Mouse (Mus musculus): ENCODE measurements at regions not wholly inside any gene's neighbourhood (a gene's known extent, or its start where the extent isn't known, plus 50 kb on each side); places are given as distances from the start of the nearest gene placed in this dataset.

GRCm38 (mm10) chr15:64618471-64618870 is 199.0 kb upstream of the Gm21798 start:
- DNase-seq (ENCODE audit: low spot score) = no peak

GRCm38 (mm10) chr15:64621876-64622275 is 195.6 kb upstream of the Gm21798 start:
- no peak for DNase-seq (ENCODE audit: low spot score)

- DNase-seq (ENCODE audit: low spot score) = no peak
These were observed 194.9 kb upstream of the Gm21798 start for GRCm38 (mm10) chr15:64622591-64622990.

- DNase-seq (ENCODE audit: low spot score) = no peak
These were observed 191.1 kb upstream of the Gm21798 start for GRCm38 (mm10) chr15:64626359-64626758.

GRCm38 (mm10) chr15:64627258-64627657 is 190.2 kb upstream of the Gm21798 start:
- peak; percentile 42 for DNase-seq (ENCODE audit: low spot score)

Data from T-cell, adult 2 months (primary cell).